Mouse (Mus musculus) heart, embryonic 14.5 days (tissue): ENCODE results near the gene Slc5a11. TPM values are rescaled to one million over a fixed set of nuclear protein-coding genes. Genes with fewer than 3 reads are reported as not detected.

Experiments used
- ATAC-seq: fragments of 200-750 bp; cut with Nextera tagmentation; 2 replicates; pipeline ENCODE4 v1.8.0; 2017; ENCODE audit warnings: low read depth, moderate TSS enrichment; ENCODE audit not compliant: insufficient number of reproducible peaks, insufficient read depth, low FRiP score
- H3K27ac ChIP-seq, 2 experiments: fragments of 200-500 bp in 1 of 2; fragments of 300-500 bp in 1 of 2; sonication (generic) in 1 of 2; replicated peaks in 1 of 2; 2 replicates each; pipeline ENCODE4 v1.5.1; 2012 to 2014; ENCODE audit warnings: low read depth in 2 of 2, low read length in 2 of 2, control low read depth in 1 of 2, mild to moderate bottlenecking in 1 of 2, mixed read lengths in 1 of 2; ENCODE audit not compliant: control insufficient read depth in 1 of 2, insufficient read depth in 1 of 2
- H3K27me3 ChIP-seq: fragments of 300-500 bp; sonication (generic); 2 replicates; pipeline ENCODE4 v1.6.1; 2014; ENCODE audit warnings: mild to moderate bottlenecking, low read length, control low read depth; ENCODE audit not compliant: control insufficient read depth, insufficient read depth
- H3K36me3 ChIP-seq: fragments of 300-500 bp; sonication (generic); 2 replicates; pipeline ENCODE4 v1.6.1; 2014; ENCODE audit warnings: mild to moderate bottlenecking, control low read depth, low read length, mixed read lengths; ENCODE audit not compliant: control insufficient read depth, insufficient read depth
- H3K4me1 ChIP-seq, 2 experiments: fragments of 200-500 bp in 1 of 2; fragments of 300-500 bp in 1 of 2; sonication (generic) in 1 of 2; 2 replicates each; pipeline ENCODE4 v1.6.1; 2012 to 2014; ENCODE audit warnings: low read length in 2 of 2, control low read depth in 1 of 2, mixed read lengths in 1 of 2; ENCODE audit not compliant: control insufficient read depth in 2 of 2, insufficient read depth in 2 of 2
- H3K4me2 ChIP-seq: fragments of 300-500 bp; sonication (generic); 2 replicates; pipeline ENCODE4 v1.6.1; 2014; ENCODE audit warnings: mild to moderate bottlenecking, low read length
- H3K4me3 ChIP-seq, 2 experiments: fragments of 200-500 bp in 1 of 2; fragments of 300-500 bp in 1 of 2; sonication (generic) in 1 of 2; 2 replicates each; pipeline ENCODE4 v1.5.1; 2012 to 2014; ENCODE audit warnings: low read length in 2 of 2, mild to moderate bottlenecking in 2 of 2, control low read depth in 1 of 2, low read depth in 1 of 2, moderate library complexity in 1 of 2; ENCODE audit not compliant: control insufficient read depth in 1 of 2, insufficient read depth in 1 of 2
- H3K9ac ChIP-seq: fragments of 300-500 bp; sonication (generic); 2 replicates; pipeline ENCODE4 v1.6.1; 2014; ENCODE audit warnings: mild to moderate bottlenecking, low read length
- H3K9me3 ChIP-seq: fragments of 300-500 bp; sonication (generic); 2 replicates; pipeline ENCODE4 v1.6.1; 2016; ENCODE audit warnings: low read length, control low read depth; ENCODE audit not compliant: control insufficient read depth
- WGBS: fragments of 180-500 bp; shearing (Covaris S2); extraction: QIAGEN DNeasy Blood & Tissue Kit; methylation state at CpG from one replicate; pipeline ENCODE4 v1.1.7; 2014; 5-methylcytosine and 5-hydroxymethylcytosine counted together
- polyA plus RNA-seq: library from polyadenylated mRNA; unstranded; fragments of >200 nt; fragmentation: Nextera tagmentation; extraction: Ambion mirVana; gene quantifications from 2 replicates; pipeline ENCODE4 v1.2.1, GENCODE M21; 2014

The Slc5a11 gene
- polyA plus RNA-seq, 1 experiment from 2014 or later = 0.51 TPM

- no peaks in the 10 kb centered on the region for H3K9me3 ChIP-seq
- no peaks in the 10 kb centered on the region for H3K27me3 ChIP-seq
- H3K4me1 ChIP-seq = no peaks in the 10 kb centered on the region
- peaks cover 99% of the 10 kb centered on the region for H3K36me3 ChIP-seq
- 80% methylated on average over 6 of the region's 6 CpGs for WGBS
- H3K27ac ChIP-seq = no peak overlapping the region
- H3K9ac ChIP-seq = no peak overlapping the region
- no peak overlapping the region for H3K4me3 ChIP-seq
- no peak overlapping the region for H3K4me2 ChIP-seq
- no peak for ATAC-seq
Measured at GRCm38 (mm10) chr7:123186463-123186862, 28.1 kb upstream of the Slc5a11 start.

- Histone ChIP-seq H3K9me3 (no peaks in the 10 kb centered on the region), H3K9ac (no peak overlapping the region), H3K27ac (no peak overlapping the region), H3K27me3 (no peaks in the 10 kb centered on the region), H3K4me1 (no peaks in the 10 kb centered on the region), H3K4me2 (no peak overlapping the region), H3K4me3 (no peak overlapping the region), H3K36me3 (peaks cover 99% of the 10 kb centered on the region)
- WGBS = 83% methylated on average over 4 of the region's 4 CpGs
- ATAC-seq = no peak
Measured at GRCm38 (mm10) chr7:123187246-123187645, 27.3 kb upstream of the Slc5a11 start.

- WGBS = 85% methylated on average over 3 of the region's 3 CpGs
- H3K4me2 ChIP-seq = no peak overlapping the region
- no peaks in the 10 kb centered on the region for H3K4me1 ChIP-seq
- peaks cover 99% of the 10 kb centered on the region for H3K36me3 ChIP-seq
- no peaks in the 10 kb centered on the region for H3K9me3 ChIP-seq
- H3K4me3 ChIP-seq = no peak overlapping the region
- no peak for ATAC-seq
- no peaks in the 10 kb centered on the region for H3K27me3 ChIP-seq
- no peak overlapping the region for H3K27ac ChIP-seq
- no peak overlapping the region for H3K9ac ChIP-seq
Measured at GRCm38 (mm10) chr7:123188462-123188861, 26.1 kb upstream of the Slc5a11 start.

- Histone ChIP-seq H3K4me3 (no peak overlapping the region), H3K27ac (no peak overlapping the region), H3K9me3 (no peaks in the 10 kb centered on the region), H3K9ac (no peak overlapping the region), H3K36me3 (peaks cover 99% of the 10 kb centered on the region), H3K27me3 (no peaks in the 10 kb centered on the region), H3K4me2 (no peak overlapping the region), H3K4me1 (no peaks in the 10 kb centered on the region)
- 92% methylated on average over 8 of the region's 8 CpGs for WGBS
- ATAC-seq = no peak
Measured at GRCm38 (mm10) chr7:123189762-123190161, 24.8 kb upstream of the Slc5a11 start.

GRCm38 (mm10) chr7:123191731-123192130, 22.8 kb upstream of the Slc5a11 start:
- Histone ChIP-seq H3K27me3 (no peaks in the 10 kb centered on the region), H3K4me3 (no peak overlapping the region), H3K9ac (no peak overlapping the region), H3K9me3 (no peaks in the 10 kb centered on the region), H3K36me3 (peaks cover 90% of the 10 kb centered on the region), H3K4me2 (no peak overlapping the region), H3K4me1 (no peaks in the 10 kb centered on the region), H3K27ac (no peak overlapping the region)
- WGBS = 67% methylated on average over 5 of the region's 5 CpGs
- no peak for ATAC-seq

- H3K4me1 ChIP-seq = no peaks in the 10 kb centered on the region
- ATAC-seq = no peak
- no peak overlapping the region for H3K9ac ChIP-seq
- WGBS = 94% methylated on average over 12 of the region's 12 CpGs
- no peak overlapping the region for H3K4me3 ChIP-seq
- H3K27me3 ChIP-seq = no peaks in the 10 kb centered on the region
- no peak overlapping the region for H3K27ac ChIP-seq
- no peaks in the 10 kb centered on the region for H3K9me3 ChIP-seq
- H3K4me2 ChIP-seq = no peak overlapping the region
- peaks cover 76% of the 10 kb centered on the region for H3K36me3 ChIP-seq
Measured at GRCm38 (mm10) chr7:123193201-123193600, 21.4 kb upstream of the Slc5a11 start.

- no peak overlapping the region for H3K4me2 ChIP-seq
- 89% methylated on average over 8 of the region's 8 CpGs for WGBS
- no peaks in the 10 kb centered on the region for H3K27me3 ChIP-seq
- no peaks in the 10 kb centered on the region for H3K9me3 ChIP-seq
- no peak overlapping the region for H3K4me3 ChIP-seq
- H3K36me3 ChIP-seq = peaks cover 61% of the 10 kb centered on the region
- no peaks in the 10 kb centered on the region for H3K4me1 ChIP-seq
- no peak overlapping the region for H3K27ac ChIP-seq
- no peak overlapping the region for H3K9ac ChIP-seq
- ATAC-seq = no peak
Measured at GRCm38 (mm10) chr7:123194696-123195095, 19.9 kb upstream of the Slc5a11 start.

- H3K9me3 ChIP-seq = no peaks in the 10 kb centered on the region
- peaks cover 44% of the 10 kb centered on the region for H3K36me3 ChIP-seq
- no peak overlapping the region for H3K4me3 ChIP-seq
- H3K4me2 ChIP-seq = no peak overlapping the region
- no peak overlapping the region for H3K9ac ChIP-seq
- WGBS = 49% methylated on average over 5 of the region's 5 CpGs
- H3K4me1 ChIP-seq = no peaks in the 10 kb centered on the region
- H3K27ac ChIP-seq = no peak overlapping the region
- ATAC-seq = no peak
- no peaks in the 10 kb centered on the region for H3K27me3 ChIP-seq
Measured at GRCm38 (mm10) chr7:123196432-123196831, 18.1 kb upstream of the Slc5a11 start.
